Mouse (Mus musculus) lung, embryonic 15.5 days (tissue): Measurements from ENCODE around the gene Gm17018. TPM values are rescaled to one million over a fixed set of nuclear protein-coding genes. Genes with fewer than 3 reads are reported as not detected.

Experiments
- polyA plus RNA-seq: library from polyadenylated mRNA; unstranded; fragments of >200 nt; fragmentation: Nextera tagmentation; extraction: Ambion mirVana; gene quantifications from 2 replicates; pipeline ENCODE4 v1.2.1, GENCODE M21; 2015

The Gm17018 gene
- polyA plus RNA-seq, 1 experiment from 2014 or later, result 44.1 TPM

Other genes with a start within 250 kb of the Gm17018 start
- 36.1 and 37.4 TPM in 2 replicates for gene Btrc, start 196.9 kb upstream of the Gm17018 start, polyA plus RNA-seq
- gene Poll, start 84 bp upstream of the Gm17018 start, polyA plus RNA-seq, result 17.6 and 19.9 TPM in 2 replicates
- gene Fbxw4, start 99.7 kb downstream of the Gm17018 start, polyA plus RNA-seq, result 4.1 and 5.6 TPM in 2 replicates
- not detected in 2 replicates for gene Fgf8, start 182.3 kb downstream of the Gm17018 start, polyA plus RNA-seq
- gene Npm3, start 189.0 kb downstream of the Gm17018 start, polyA plus RNA-seq, result 17.0 and 17.2 TPM in 2 replicates
- gene Mgea5, start 223.2 kb downstream of the Gm17018 start, polyA plus RNA-seq, result 44.7 and 51.9 TPM in 2 replicates